Mouse (Mus musculus): ENCODE data around the gene Ripor3. TPM values are rescaled to one million over a fixed set of nuclear protein-coding genes. Genes with fewer than 3 reads are reported as not detected.

Ripor3 gene
- polyA plus RNA-seq, 1 experiment from 2014 or later, result 2.3 TPM

GRCm38 (mm10) chr2:167987640-167988039 is 22.8 kb downstream of the Ripor3 start:
- Histone ChIP-seq H3K9ac (ENCODE audit: low read depth, low read length) (no peak overlapping the region), H3K27ac (no peak overlapping the region), H3K4me3 (replicated peaks; ENCODE audit: low read depth, low read length) (no peak overlapping the region), H3K36me3 (ENCODE audit: insufficient read depth, low read length) (no peaks in the 10 kb centered on the region), H3K9me3 (replicated peaks; ENCODE audit: low read length) (no peaks in the 10 kb centered on the region), H3K4me1 (replicated peaks; ENCODE audit: insufficient read depth, low read length) (no peaks in the 10 kb centered on the region; the same call in 1 of the 2 replicates), H3K4me2 (ENCODE audit: low read length) (no peak overlapping the region), H3K27me3 (ENCODE audit: insufficient read depth, low read length) (no peaks in the 10 kb centered on the region)
- no peak for DNase-seq (ENCODE audit: low spot score)
- TF ChIP-seq CTCF (IDR thresholded peaks at IDR 0.05; ENCODE audit: low read depth), result no peak
- 61% methylated on average over 12 of the region's 12 CpGs for WGBS
- ATAC-seq (replicated peaks; ENCODE audit: low FRiP score, low read depth), result no peak

GRCm38 (mm10) chr2:167986762-167987161 is 23.7 kb downstream of the Ripor3 start:
- Histone ChIP-seq H3K4me1 (replicated peaks; ENCODE audit: insufficient read depth, low read length) (no peaks in the 10 kb centered on the region; the same call in 1 of the 2 replicates), H3K36me3 (ENCODE audit: insufficient read depth, low read length) (no peaks in the 10 kb centered on the region), H3K27me3 (ENCODE audit: insufficient read depth, low read length) (no peaks in the 10 kb centered on the region), H3K4me3 (replicated peaks; ENCODE audit: low read depth, low read length) (no peak overlapping the region), H3K9ac (ENCODE audit: low read depth, low read length) (no peak overlapping the region), H3K9me3 (replicated peaks; ENCODE audit: low read length) (no peaks in the 10 kb centered on the region), H3K27ac (no peak overlapping the region), H3K4me2 (ENCODE audit: low read length) (no peak overlapping the region)
- ATAC-seq (replicated peaks; ENCODE audit: low FRiP score, low read depth) (no peak; the same call in 1 of the 2 replicates), DNase-seq (ENCODE audit: low spot score) (peak; percentile 69)
- peak; percentile 81 for TF ChIP-seq CTCF (IDR thresholded peaks at IDR 0.05; ENCODE audit: low read depth)
- 19% methylated on average over 7 of the region's 7 CpGs for WGBS

DNA sequence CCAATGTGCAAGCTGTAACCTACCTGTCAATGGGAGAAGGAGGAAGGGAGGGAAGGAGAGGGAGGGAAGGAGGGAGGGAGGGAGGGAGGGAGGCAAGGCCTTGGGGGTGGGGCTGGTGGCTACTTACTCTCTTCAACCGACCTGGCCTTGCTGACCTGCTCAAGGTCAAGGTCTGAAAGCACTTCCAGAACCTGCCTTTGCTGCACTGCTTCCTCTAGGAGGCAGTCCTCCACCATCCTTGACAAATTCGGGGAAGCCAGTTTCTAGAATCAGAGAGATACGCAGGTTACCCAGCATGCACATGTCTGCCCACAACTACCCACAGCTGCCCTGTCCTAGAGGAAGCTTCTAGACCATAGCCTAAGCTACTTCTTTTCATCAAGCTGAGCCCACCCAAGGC is 25.5 kb downstream of the Ripor3 start:
- ATAC-seq (replicated peaks; ENCODE audit: low FRiP score, low read depth), result no peak
- TF ChIP-seq CTCF (IDR thresholded peaks at IDR 0.05; ENCODE audit: low read depth), result peak; percentile 62
- Histone ChIP-seq H3K36me3 (ENCODE audit: insufficient read depth, low read length) (no peaks in the 10 kb centered on the region), H3K4me3 (replicated peaks; ENCODE audit: low read depth, low read length) (no peak overlapping the region), H3K9me3 (replicated peaks; ENCODE audit: low read length) (no peaks in the 10 kb centered on the region), H3K27ac (no peak overlapping the region), H3K27me3 (ENCODE audit: insufficient read depth, low read length) (no peaks in the 10 kb centered on the region), H3K9ac (ENCODE audit: low read depth, low read length) (no peak overlapping the region), H3K4me2 (ENCODE audit: low read length) (no peak overlapping the region), H3K4me1 (replicated peaks; ENCODE audit: insufficient read depth, low read length) (no peaks in the 10 kb centered on the region; the same call in 1 of the 2 replicates)
- 50% methylated on average over 3 of the region's 3 CpGs for WGBS
- DNase-seq (ENCODE audit: low spot score), result no peak

DNA sequence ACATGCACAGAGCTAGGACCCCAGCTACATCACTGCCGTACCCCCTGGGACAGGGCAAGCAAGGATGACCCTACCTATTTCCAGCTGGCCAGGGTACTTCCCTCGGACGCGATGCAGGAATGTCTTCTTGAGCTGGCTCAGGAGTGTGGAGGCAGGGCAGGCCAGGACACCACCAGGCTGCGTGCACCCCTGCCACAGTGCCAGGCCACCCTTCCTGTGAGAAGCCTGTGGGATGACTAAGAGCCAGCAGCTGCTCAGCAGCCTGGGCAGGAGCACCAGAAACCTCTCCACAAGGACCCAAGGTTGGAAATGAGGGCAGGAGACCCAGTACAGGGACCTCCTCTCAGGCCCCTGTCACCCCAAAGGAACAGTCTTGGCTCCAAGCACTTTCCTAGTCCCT is 26.0 kb downstream of the Ripor3 start:
- H3K27ac ChIP-seq, result peak overlapping the region; percentile 28; the same call in 1 of the 2 replicates
- WGBS, result 75% methylated on average over 5 of the region's 5 CpGs
- DNase-seq (ENCODE audit: low spot score) (no peak), ATAC-seq (replicated peaks; ENCODE audit: low FRiP score, low read depth) (no peak)
- no peak overlapping the region for H3K4me3 ChIP-seq (replicated peaks; ENCODE audit: low read depth, low read length)
- no peak overlapping the region for H3K9ac ChIP-seq (ENCODE audit: low read depth, low read length)
- H3K4me1 ChIP-seq (replicated peaks; ENCODE audit: insufficient read depth, low read length), result no peaks in the 10 kb centered on the region; the same call in 1 of the 2 replicates
- no peak overlapping the region for H3K4me2 ChIP-seq (ENCODE audit: low read length)
- no peaks in the 10 kb centered on the region for H3K27me3 ChIP-seq (ENCODE audit: insufficient read depth, low read length)
- H3K36me3 ChIP-seq (ENCODE audit: insufficient read depth, low read length), result no peaks in the 10 kb centered on the region
- no peak for TF ChIP-seq CTCF (IDR thresholded peaks at IDR 0.05; ENCODE audit: low read depth)
- no peaks in the 10 kb centered on the region for H3K9me3 ChIP-seq (replicated peaks; ENCODE audit: low read length)

DNA sequence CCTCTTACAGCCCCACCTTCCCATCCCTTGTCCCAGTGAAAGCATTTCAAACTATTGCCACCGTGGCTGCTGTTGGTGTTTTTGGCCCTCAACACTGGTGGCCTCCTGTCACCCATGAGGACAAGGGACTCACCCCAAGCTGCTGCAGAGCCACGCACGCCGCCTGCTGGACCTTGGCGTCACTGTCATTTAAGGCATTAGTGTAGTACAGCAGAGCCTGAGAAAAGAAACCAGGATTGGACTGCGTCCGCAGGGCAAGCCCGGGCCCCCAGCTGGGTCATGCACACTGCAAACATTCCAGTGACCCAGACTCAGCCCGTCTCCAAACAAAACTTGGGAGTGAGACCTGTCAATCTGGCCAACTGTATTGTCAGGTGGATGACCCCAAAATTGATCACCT is 27.8 kb downstream of the Ripor3 start:
- WGBS, result 56% methylated on average over 9 of the region's 9 CpGs
- no peak for DNase-seq (ENCODE audit: low spot score)
- H3K36me3 ChIP-seq (ENCODE audit: insufficient read depth, low read length), result no peaks in the 10 kb centered on the region

DNA sequence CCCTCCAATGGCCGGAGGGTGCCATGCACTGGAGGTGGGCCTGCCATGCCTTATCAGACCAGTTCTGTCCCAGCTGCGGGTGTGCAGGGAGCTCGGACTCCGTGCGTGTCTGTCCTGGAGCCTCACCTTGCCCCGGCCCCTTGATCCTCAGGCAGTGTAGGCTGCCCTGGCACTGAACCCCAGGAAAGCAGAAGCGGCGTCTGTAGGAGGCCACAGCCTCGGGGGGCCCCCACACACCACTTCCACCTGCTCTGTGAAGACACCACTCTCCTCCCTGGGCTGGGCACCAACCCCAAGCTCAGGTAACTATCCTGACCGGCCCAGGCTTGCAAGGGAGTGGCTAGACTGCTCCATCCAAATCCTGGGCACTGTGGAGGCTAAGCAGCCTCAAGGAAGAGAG is 30.0 kb downstream of the Ripor3 start:
- Histone ChIP-seq H3K4me2 (ENCODE audit: low read length) (no peak overlapping the region), H3K36me3 (ENCODE audit: insufficient read depth, low read length) (peaks cover 15% of the 10 kb centered on the region), H3K27me3 (ENCODE audit: insufficient read depth, low read length) (no peaks in the 10 kb centered on the region), H3K4me1 (replicated peaks; ENCODE audit: insufficient read depth, low read length) (no peaks in the 10 kb centered on the region), H3K4me3 (replicated peaks; ENCODE audit: low read depth, low read length) (no peak overlapping the region), H3K9ac (ENCODE audit: low read depth, low read length) (no peak overlapping the region), H3K9me3 (replicated peaks; ENCODE audit: low read length) (no peaks in the 10 kb centered on the region), H3K27ac (no peak overlapping the region)
- 86% methylated on average over 10 of the region's 10 CpGs for WGBS
- ATAC-seq (replicated peaks; ENCODE audit: low FRiP score, low read depth) (no peak), DNase-seq (ENCODE audit: low spot score) (no peak)
- no peak for TF ChIP-seq CTCF (IDR thresholded peaks at IDR 0.05; ENCODE audit: low read depth)

More for the DNA sequence above, 27.8 kb downstream of the Ripor3 start:
- TF ChIP-seq CTCF (IDR thresholded peaks at IDR 0.05; ENCODE audit: low read depth), result peak; percentile 53
- H3K9me3 ChIP-seq (replicated peaks; ENCODE audit: low read length), result no peaks in the 10 kb centered on the region
- ATAC-seq (replicated peaks; ENCODE audit: low FRiP score, low read depth), result no peak
- H3K9ac ChIP-seq (ENCODE audit: low read depth, low read length), result no peak overlapping the region
- no peak overlapping the region for H3K4me3 ChIP-seq (replicated peaks; ENCODE audit: low read depth, low read length)
- H3K4me1 ChIP-seq (replicated peaks; ENCODE audit: insufficient read depth, low read length), result no peaks in the 10 kb centered on the region
- no peak overlapping the region for H3K4me2 ChIP-seq (ENCODE audit: low read length)
- no peak overlapping the region for H3K27ac ChIP-seq
- no peaks in the 10 kb centered on the region for H3K27me3 ChIP-seq (ENCODE audit: insufficient read depth, low read length)

- 74% methylated on average over 10 of the region's 10 CpGs for WGBS
- no peak overlapping the region for H3K27ac ChIP-seq
- H3K4me3 ChIP-seq (replicated peaks; ENCODE audit: low read depth, low read length), result no peak overlapping the region
- H3K9me3 ChIP-seq (replicated peaks; ENCODE audit: low read length), result no peaks in the 10 kb centered on the region
- ATAC-seq (replicated peaks; ENCODE audit: low FRiP score, low read depth) (no peak), DNase-seq (ENCODE audit: low spot score) (no peak)
- no peak overlapping the region for H3K4me2 ChIP-seq (ENCODE audit: low read length)
- no peaks in the 10 kb centered on the region for H3K4me1 ChIP-seq (replicated peaks; ENCODE audit: insufficient read depth, low read length)
- no peak for TF ChIP-seq CTCF (IDR thresholded peaks at IDR 0.05; ENCODE audit: low read depth)
- no peak overlapping the region for H3K9ac ChIP-seq (ENCODE audit: low read depth, low read length)
- H3K36me3 ChIP-seq (ENCODE audit: insufficient read depth, low read length), result peaks cover 30% of the 10 kb centered on the region
- H3K27me3 ChIP-seq (ENCODE audit: insufficient read depth, low read length), result no peaks in the 10 kb centered on the region
These were observed 32.1 kb downstream of the Ripor3 start for GRCm38 (mm10) chr2:167978271-167978670.
